Mouse (Mus musculus) forebrain, embryonic 11.5 days (tissue): ENCODE measurements around the gene Mad1l1. TPM values are rescaled to one million over a fixed set of nuclear protein-coding genes. Genes with fewer than 3 reads are reported as not detected.

Experiments used
- ATAC-seq: fragments of 200-750 bp; cut with Nextera tagmentation; replicated peaks from 2 replicates; pipeline ENCODE4 v1.8.0; 2017; ENCODE audit warnings: moderate TSS enrichment; ENCODE audit not compliant: low FRiP score
- DNase-seq: peaks from one replicate; pipeline ENCODE4 v3.0.0-alpha.2; 2017; ENCODE audit warnings: low spot score
- H3K27ac ChIP-seq: fragments of 300-500 bp; sonication (generic); 2 replicates; pipeline ENCODE4 v1.5.1; 2014; ENCODE audit warnings: low read depth, low read length
- H3K27me3 ChIP-seq: fragments of 300-500 bp; sonication (generic); 2 replicates; pipeline ENCODE4 v1.6.1; 2014; ENCODE audit warnings: mild to moderate bottlenecking, low read length, mixed read lengths; ENCODE audit not compliant: control insufficient read depth, insufficient read depth
- H3K36me3 ChIP-seq: fragments of 300-500 bp; sonication (generic); 2 replicates; pipeline ENCODE4 v1.6.1; 2014; ENCODE audit warnings: mild to moderate bottlenecking, low read length, moderate library complexity, mixed read lengths; ENCODE audit not compliant: control insufficient read depth, insufficient read depth
- H3K4me1 ChIP-seq: fragments of 300-500 bp; sonication (generic); replicated peaks from 2 replicates; pipeline ENCODE4 v1.6.1; 2014; ENCODE audit warnings: low read length, mixed read lengths; ENCODE audit not compliant: control insufficient read depth, insufficient read depth
- H3K4me2 ChIP-seq: fragments of 300-500 bp; sonication (generic); 2 replicates; pipeline ENCODE4 v1.6.1; 2014; ENCODE audit warnings: low read depth, mild to moderate bottlenecking, low read length, moderate library complexity, mixed read lengths; ENCODE audit not compliant: severe bottlenecking
- H3K4me3 ChIP-seq: fragments of 300-500 bp; sonication (generic); 2 replicates; pipeline ENCODE4 v1.5.1; 2014; ENCODE audit warnings: low read depth, low read length
- H3K9ac ChIP-seq: fragments of 300-500 bp; sonication (generic); 2 replicates; pipeline ENCODE4 v1.6.1; 2014; ENCODE audit warnings: low read length
- H3K9me3 ChIP-seq: fragments of 300-500 bp; sonication (generic); 2 replicates; pipeline ENCODE4 v1.6.1; 2016; ENCODE audit warnings: low read length, mixed read lengths; ENCODE audit not compliant: control insufficient read depth
- WGBS: fragments of 180-500 bp; shearing (Covaris S2); extraction: QIAGEN DNeasy Blood & Tissue Kit; methylation state at CpG from one replicate; pipeline ENCODE4 v1.1.7; 2014; 5-methylcytosine and 5-hydroxymethylcytosine counted together
- polyA plus RNA-seq: library from polyadenylated mRNA; unstranded; fragments of >200 nt; fragmentation: Nextera tagmentation; extraction: Ambion mirVana; gene quantifications from 2 replicates; pipeline ENCODE4 v1.2.1, GENCODE M21; 2014

Gene Mad1l1
- polyA plus RNA-seq, 1 experiment from 2014 or later, result 52.7 TPM

GRCm38 (mm10) chr5:140013652-140014051, 307.7 kb downstream of the Mad1l1 start:
- Histone ChIP-seq H3K27ac (no peak overlapping the region), H3K36me3 (no peaks in the 10 kb centered on the region), H3K9ac (no peak overlapping the region), H3K9me3 (no peaks in the 10 kb centered on the region), H3K4me3 (no peak overlapping the region), H3K4me1 (no peaks in the 10 kb centered on the region; the same call in 1 of the 2 replicates), H3K27me3 (no peaks in the 10 kb centered on the region), H3K4me2 (no peak overlapping the region)
- 70% methylated on average over 5 of the region's 5 CpGs for WGBS
- ATAC-seq, result no peak
- no peak for DNase-seq

GRCm38 (mm10) chr5:140012286-140012967, 308.9 kb downstream of the Mad1l1 start:
- WGBS, result 90% methylated on average over 12 of the region's 12 CpGs
- DNase-seq, result no peak

GRCm38 (mm10) chr5:140010405-140010804, 310.9 kb downstream of the Mad1l1 start:
- no peak overlapping the region for H3K27ac ChIP-seq
- H3K9ac ChIP-seq, result no peak overlapping the region
- peaks cover 5% of the 10 kb centered on the region; the same call in 1 of the 2 replicates for H3K4me1 ChIP-seq
- H3K4me2 ChIP-seq, result no peak overlapping the region
- H3K36me3 ChIP-seq, result no peaks in the 10 kb centered on the region
- 88% methylated on average over 3 of the region's 3 CpGs for WGBS
- H3K4me3 ChIP-seq, result no peak overlapping the region
- ATAC-seq, result no peak
- no peaks in the 10 kb centered on the region for H3K9me3 ChIP-seq
- DNase-seq, result no peak
- H3K27me3 ChIP-seq, result no peaks in the 10 kb centered on the region

More at GRCm38 (mm10) chr5:140012286-140012967, 308.9 kb downstream of the Mad1l1 start:
- H3K9ac ChIP-seq, result no peak overlapping the region
- no peaks in the 10 kb centered on the region for H3K9me3 ChIP-seq
- no peaks in the 10 kb centered on the region for H3K36me3 ChIP-seq
- no peak overlapping the region for H3K27ac ChIP-seq
- H3K4me3 ChIP-seq, result no peak overlapping the region
- no peaks in the 10 kb centered on the region for H3K27me3 ChIP-seq
- H3K4me1 ChIP-seq, result peaks cover 5% of the 10 kb centered on the region; the same call in 1 of the 2 replicates
- ATAC-seq, result no peak
- H3K4me2 ChIP-seq, result no peak overlapping the region

GRCm38 (mm10) chr5:140009083-140009655, 312.2 kb downstream of the Mad1l1 start:
- 69% methylated on average over 7 of the region's 7 CpGs for WGBS
- Histone ChIP-seq H3K4me3 (no peak overlapping the region), H3K9me3 (no peaks in the 10 kb centered on the region), H3K27me3 (no peaks in the 10 kb centered on the region), H3K36me3 (no peaks in the 10 kb centered on the region), H3K27ac (no peak overlapping the region), H3K4me1 (peaks cover 5% of the 10 kb centered on the region; the same call in 1 of the 2 replicates), H3K4me2 (no peak overlapping the region), H3K9ac (no peak overlapping the region)
- DNase-seq, result no peak
- no peak for ATAC-seq

GRCm38 (mm10) chr5:140008523-140008806, 312.9 kb downstream of the Mad1l1 start:
- no peaks in the 10 kb centered on the region for H3K36me3 ChIP-seq
- H3K27ac ChIP-seq, result no peak overlapping the region
- H3K4me2 ChIP-seq, result no peak overlapping the region
- no peaks in the 10 kb centered on the region for H3K9me3 ChIP-seq
- H3K4me1 ChIP-seq, result peaks cover 5% of the 10 kb centered on the region; the same call in 1 of the 2 replicates
- H3K27me3 ChIP-seq, result no peaks in the 10 kb centered on the region
- no peak overlapping the region for H3K4me3 ChIP-seq
- no peak overlapping the region for H3K9ac ChIP-seq
- ATAC-seq (0 out of 2 replicates have a peak, but pooled peaks have one; percentile 36), DNase-seq (no peak)
- WGBS, result 51% methylated on average over 5 of the region's 5 CpGs

- H3K27me3 ChIP-seq, result no peaks in the 10 kb centered on the region
- H3K4me3 ChIP-seq, result no peak overlapping the region
- 18% methylated on average over 9 of the region's 9 CpGs for WGBS
- H3K4me2 ChIP-seq, result no peak overlapping the region
- H3K9ac ChIP-seq, result no peak overlapping the region
- H3K9me3 ChIP-seq, result no peaks in the 10 kb centered on the region
- no peak overlapping the region for H3K27ac ChIP-seq
- no peak for DNase-seq
- ATAC-seq, result 0 out of 2 replicates have a peak, but pooled peaks have one; percentile 18
- peaks cover 5% of the 10 kb centered on the region; the same call in 1 of the 2 replicates for H3K4me1 ChIP-seq
- H3K36me3 ChIP-seq, result no peaks in the 10 kb centered on the region
Measured at GRCm38 (mm10) chr5:140007656-140008522, 313.5 kb downstream of the Mad1l1 start.

GRCm38 (mm10) chr5:140006861-140007260, 314.5 kb downstream of the Mad1l1 start:
- no peak overlapping the region for H3K27ac ChIP-seq
- WGBS, result 70% methylated on average over 8 of the region's 8 CpGs
- H3K4me1 ChIP-seq, result peaks cover 5% of the 10 kb centered on the region; the same call in 1 of the 2 replicates
- H3K9ac ChIP-seq, result no peak overlapping the region
- no peaks in the 10 kb centered on the region for H3K36me3 ChIP-seq
- no peak overlapping the region for H3K4me2 ChIP-seq
- no peaks in the 10 kb centered on the region for H3K9me3 ChIP-seq
- DNase-seq, result no peak
- H3K4me3 ChIP-seq, result no peak overlapping the region
- ATAC-seq, result no peak
- H3K27me3 ChIP-seq, result no peaks in the 10 kb centered on the region

- DNase-seq (no peak), ATAC-seq (no peak)
- no peak overlapping the region for H3K27ac ChIP-seq
- no peak overlapping the region for H3K9ac ChIP-seq
- H3K4me1 ChIP-seq, result no peaks in the 10 kb centered on the region
- 46% methylated on average over 3 of the region's 3 CpGs for WGBS
- no peak overlapping the region for H3K4me3 ChIP-seq
- H3K27me3 ChIP-seq, result no peaks in the 10 kb centered on the region
- H3K9me3 ChIP-seq, result no peaks in the 10 kb centered on the region
- H3K36me3 ChIP-seq, result no peaks in the 10 kb centered on the region
- H3K4me2 ChIP-seq, result no peak overlapping the region
Measured at GRCm38 (mm10) chr5:140002541-140002940, 318.8 kb downstream of the Mad1l1 start.
